Mouse (Mus musculus) erythroblast, embryonic 14.5 days (primary cell): ENCODE data around the gene Ctnnd2.

Experiments used
- GATA1 ChIP-seq: IDR thresholded peaks from 2 replicates; pipeline ENCODE4 v1.6.1; 2012; ENCODE audit warnings: low read length, inconsistent platforms, mixed read lengths
- TAL1 ChIP-seq: IDR thresholded peaks from 3 replicates; pipeline ENCODE4 v1.6.1; 2012; ENCODE audit warnings: low read length, inconsistent platforms, mixed read lengths

DNA sequence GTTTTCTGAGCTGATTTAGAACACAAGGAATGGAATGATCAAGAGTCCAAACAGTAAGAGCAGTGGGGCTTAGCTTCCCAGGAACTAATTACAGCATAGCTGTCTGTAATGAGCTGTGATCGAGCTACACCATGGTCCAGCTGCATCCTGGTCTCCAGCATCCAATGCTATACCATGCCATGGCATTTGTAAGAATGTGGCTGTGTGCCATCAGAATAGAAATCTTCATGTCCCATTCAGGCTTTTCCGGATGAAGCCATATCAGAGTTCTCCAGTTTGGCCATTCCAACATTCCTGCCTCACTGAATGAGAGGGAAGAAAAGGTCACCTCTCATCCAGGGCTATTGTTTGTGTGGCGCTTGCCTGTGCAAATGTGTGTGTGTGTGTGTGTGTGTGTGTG is 823.0 kb downstream of the Ctnnd2 start:
- TF ChIP-seq TAL1: no peak
- no peak for TF ChIP-seq GATA1
